Mouse (Mus musculus) liver, adult 2 months (tissue): ENCODE data around the gene Trp53. TPM values are rescaled to one million over a fixed set of nuclear protein-coding genes. Genes with fewer than 3 reads are reported as not detected.
"Not testable (repeated sequence)": the region's sequence is repeated elsewhere in the genome, so short reads cannot be mapped to it uniquely, and the experiment has no call there.

Source experiments
- DNase-seq: peaks from one replicate; pipeline ENCODE4 v3.0.0-alpha.2; 2011; ENCODE audit warnings: low read depth, low spot score; ENCODE audit errors: extremely low read depth
- H3K27ac ChIP-seq: fragments of 200-500 bp; replicated peaks from 2 replicates; pipeline ENCODE4 v1.5.1; 2012; ENCODE audit warnings: low read depth, mild to moderate bottlenecking, control low read depth, inconsistent platforms, low read length; ENCODE audit not compliant: insufficient read depth
- H3K27me3 ChIP-seq: fragments of 200-500 bp; 2 replicates; pipeline ENCODE4 v1.6.1; 2012; ENCODE audit warnings: mild to moderate bottlenecking, moderate library complexity, low read length, inconsistent platforms; ENCODE audit not compliant: control insufficient read depth, insufficient read depth
- H3K36me3 ChIP-seq: fragments of 200-500 bp; 2 replicates; pipeline ENCODE4 v1.6.1; 2012; ENCODE audit warnings: low read length, inconsistent platforms; ENCODE audit not compliant: control insufficient read depth, insufficient read depth
- H3K4me1 ChIP-seq: fragments of 200-500 bp; 2 replicates; pipeline ENCODE4 v1.6.1; 2011; ENCODE audit warnings: low read length; ENCODE audit not compliant: control insufficient read depth, insufficient read depth
- H3K4me3 ChIP-seq: fragments of 200-500 bp; 2 replicates; pipeline ENCODE4 v1.5.1; 2011; ENCODE audit warnings: low read depth, mild to moderate bottlenecking, control low read depth, low read length, moderate library complexity; ENCODE audit not compliant: insufficient read depth
- H3K79me2 ChIP-seq: fragments of 200-500 bp; 2 replicates; pipeline ENCODE4 v1.6.1; 2012; ENCODE audit warnings: inconsistent platforms, mild to moderate bottlenecking, low read length, moderate library complexity; ENCODE audit not compliant: control insufficient read depth, insufficient read depth
- H3K9ac ChIP-seq: fragments of 200-500 bp; 2 replicates; pipeline ENCODE4 v1.6.1; 2012; ENCODE audit warnings: low read depth, mild to moderate bottlenecking, control low read depth, inconsistent platforms, low read length
- CTCF ChIP-seq: fragments of 200-500 bp; IDR thresholded peaks from 2 replicates; pipeline ENCODE4 v1.5.1; 2011; ENCODE audit warnings: low read depth, low read length, control low read depth
- POLR2A ChIP-seq: fragments of 200-500 bp; IDR thresholded peaks from 2 replicates; pipeline ENCODE4 v1.6.1; 2011; ENCODE audit warnings: low read length, control low read depth; ENCODE audit not compliant: insufficient read depth; ENCODE audit errors: extremely low read depth
- WGBS: fragments of 180-500 bp; shearing (Covaris S2); methylation state at CpG from one replicate; pipeline ENCODE4 v1.1.7; 2018; 5-methylcytosine and 5-hydroxymethylcytosine counted together
- polyA plus RNA-seq: library from polyadenylated mRNA; depleted of rRNA; stranded (reverse); fragments of >200 nt; gene quantifications from 2 replicates; pipeline ENCODE4 v1.2.3, GENCODE M21; 2012
- total RNA-seq: library from RNA; depleted of rRNA; stranded (reverse); fragments of >200 nt; gene quantifications from 2 replicates; pipeline ENCODE4 v1.2.3, GENCODE M21; 2014

The Trp53 gene
- total and polyA plus RNA-seq, 2 experiments: 3.7 to 35.4 TPM

GRCm38 (mm10) chr11:69617805-69618204 is 37.6 kb downstream of the Trp53 start, which contains the start of gene Shbg:
TSS of gene Shbg (minus strand) at chr11:69617905.
- WGBS: 56% methylated on average over 5 of the region's 5 CpGs
- Histone ChIP-seq H3K79me2 (no peaks in the 10 kb centered on the region), H3K36me3 (no peaks in the 10 kb centered on the region), H3K27me3 (no peaks in the 10 kb centered on the region), H3K4me1 (peaks cover 2% of the 10 kb centered on the region; the same call in 1 of the 2 replicates), H3K4me3 (no peak within 1 kb of the TSS), H3K27ac (no peak within 1 kb of the TSS), H3K9ac (no peak within 1 kb of the TSS)
- TF ChIP-seq POLR2A: no peak
- TF ChIP-seq CTCF: no peak
- DNase-seq: no peak

DNA sequence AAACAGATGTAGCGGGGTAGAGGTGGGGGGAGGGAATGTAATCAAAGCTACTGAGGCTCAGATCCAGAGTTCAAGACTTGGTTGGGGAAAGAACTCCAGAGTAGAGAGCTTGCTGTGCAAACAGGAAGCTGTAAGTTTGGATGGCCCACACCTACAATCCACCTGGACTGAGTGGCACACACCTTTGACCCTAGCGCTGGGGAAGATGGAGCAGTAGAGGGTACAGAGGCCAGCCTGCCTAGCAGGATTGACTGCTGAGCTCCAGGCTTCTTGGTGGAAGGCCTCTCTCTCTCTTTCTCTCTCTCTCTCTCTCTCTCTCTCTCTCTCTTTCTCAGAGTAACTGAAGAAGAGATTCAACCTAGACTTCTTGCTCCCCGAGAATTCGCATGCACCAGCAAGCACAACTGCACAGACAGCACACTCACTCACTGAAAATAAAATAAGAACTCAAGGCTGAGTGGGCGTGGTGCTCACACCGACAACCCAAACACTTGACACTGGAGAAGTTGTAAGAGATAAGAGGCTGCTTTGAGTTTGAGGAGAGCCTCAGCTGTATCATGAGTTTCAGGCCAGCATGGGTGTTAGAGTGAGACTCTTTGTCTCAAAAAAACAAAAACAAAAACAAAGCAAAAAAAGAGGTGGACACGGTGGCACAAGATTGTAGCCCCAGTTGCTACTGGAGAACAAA is 40.4 kb downstream of the Trp53 start:
- H3K4me3 ChIP-seq: no peak overlapping the region
- 80% methylated on average over 7 of the region's 7 CpGs for WGBS
- H3K9ac ChIP-seq: no peak overlapping the region

DNA sequence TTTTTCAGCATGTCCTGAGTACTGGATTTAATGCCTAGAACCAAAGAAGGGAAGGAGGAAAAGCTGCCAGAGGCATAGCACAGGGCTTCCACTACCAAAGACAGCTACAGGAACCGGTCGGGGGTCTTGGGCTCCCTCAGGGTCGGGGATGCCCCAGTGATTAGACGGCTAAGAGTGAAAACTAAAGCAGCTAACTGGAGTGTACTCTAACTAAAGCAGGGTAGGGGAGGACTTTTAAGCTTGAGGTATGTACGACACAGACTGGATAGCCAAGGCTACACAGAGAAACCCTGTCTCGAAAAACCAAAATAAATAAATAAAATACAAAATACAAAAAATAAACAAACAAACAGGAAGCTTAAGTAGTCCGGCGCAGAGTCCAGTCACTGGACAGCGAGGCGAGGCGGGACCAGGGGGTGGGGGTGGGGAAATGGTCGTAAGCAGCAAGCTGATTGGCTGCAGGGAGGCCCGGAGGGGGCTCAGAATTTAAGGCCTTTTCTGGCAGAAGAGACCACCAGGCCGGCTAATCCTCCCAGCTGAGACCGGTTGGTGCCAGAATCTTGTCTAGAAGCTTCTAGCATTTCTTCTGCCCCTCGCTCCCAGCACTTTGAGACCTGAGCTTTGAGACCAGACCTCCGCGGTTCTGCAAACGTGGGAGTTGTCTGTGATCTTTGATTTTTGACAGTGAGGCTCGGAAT is 41.6 kb downstream of the Trp53 start, which contains the start of gene Sat2:
Gene Sat2, plus strand, starts transcription at position 454 of the 698 bp plus-strand sequence.
- Histone ChIP-seq H3K4me1 (peaks cover 2% of the 10 kb centered on the region; the same call in 1 of the 2 replicates), H3K27ac (peak within 1 kb of the TSS; percentile 88), H3K9ac (peak within 1 kb of the TSS; percentile 73), H3K27me3 (no peaks in the 10 kb centered on the region), H3K36me3 (no peaks in the 10 kb centered on the region), H3K79me2 (no peaks in the 10 kb centered on the region), H3K4me3 (peak within 1 kb of the TSS; percentile 58)
- peak; percentile 68 for DNase-seq
- TF ChIP-seq CTCF: no peak
- no peak for TF ChIP-seq POLR2A
- under 1% methylated on average over 20 of the region's 20 CpGs for WGBS

More for the DNA sequence above, 40.4 kb downstream of the Trp53 start:
- H3K27me3 ChIP-seq: no peaks in the 10 kb centered on the region
- no peak for DNase-seq
- no peaks in the 10 kb centered on the region for H3K79me2 ChIP-seq
- H3K4me1 ChIP-seq: peaks cover 2% of the 10 kb centered on the region; the same call in 1 of the 2 replicates
- H3K27ac ChIP-seq: no peak overlapping the region
- TF ChIP-seq POLR2A (no peak), CTCF (no peak)
- H3K36me3 ChIP-seq: no peaks in the 10 kb centered on the region

DNA sequence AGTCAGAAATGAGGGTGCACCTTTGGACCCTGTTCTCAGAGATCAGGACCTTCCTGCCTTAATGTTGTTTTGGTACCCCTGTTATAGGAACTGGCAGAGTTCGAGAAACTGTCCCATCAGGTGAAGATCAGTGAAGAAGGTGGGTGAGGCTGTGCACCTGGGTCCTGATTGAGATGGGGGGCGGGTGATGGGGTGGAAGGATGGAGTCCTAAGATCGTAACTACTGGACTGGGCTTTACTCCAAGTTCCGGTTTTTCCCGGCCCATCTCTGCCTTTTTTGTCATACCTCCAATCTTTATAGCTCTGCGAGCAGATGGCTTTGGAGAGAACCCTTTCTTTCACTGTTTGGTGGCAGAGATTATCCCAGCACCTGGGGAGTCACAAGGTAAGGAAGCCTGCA is 42.2 kb downstream of the Trp53 start:
- H3K9ac ChIP-seq: peak overlapping the region; percentile 73
- no peaks in the 10 kb centered on the region for H3K27me3 ChIP-seq
- TF ChIP-seq CTCF: no peak
- no peak for TF ChIP-seq POLR2A
- H3K4me3 ChIP-seq: peak overlapping the region; percentile 58
- peak; percentile 43 for DNase-seq
- WGBS: 6% methylated on average over 6 of the region's 6 CpGs
- peaks cover 2% of the 10 kb centered on the region; the same call in 1 of the 2 replicates for H3K4me1 ChIP-seq
- no peaks in the 10 kb centered on the region for H3K79me2 ChIP-seq
- H3K27ac ChIP-seq: peak overlapping the region; percentile 88
- H3K36me3 ChIP-seq: no peaks in the 10 kb centered on the region

- Histone ChIP-seq H3K27me3 (no peaks in the 10 kb centered on the region), H3K9ac (no peak overlapping the region), H3K27ac (no peak overlapping the region), H3K4me3 (no peak overlapping the region), H3K79me2 (no peaks in the 10 kb centered on the region), H3K4me1 (peaks cover 2% of the 10 kb centered on the region; the same call in 1 of the 2 replicates), H3K36me3 (no peaks in the 10 kb centered on the region)
- no peak for TF ChIP-seq POLR2A
- no peak for TF ChIP-seq CTCF
- 34% methylated on average over 4 of the region's 4 CpGs for WGBS
- peak; percentile 51 for DNase-seq
These were observed 42.8 kb downstream of the Trp53 start for GRCm38 (mm10) chr11:69623006-69623405.

GRCm38 (mm10) chr11:69624339-69624738 is 44.2 kb downstream of the Trp53 start:
- not testable (repeated sequence) for H3K27ac ChIP-seq, H3K27me3 ChIP-seq, DNase-seq, H3K36me3 ChIP-seq, H3K9ac ChIP-seq, H3K4me1 ChIP-seq, H3K79me2 ChIP-seq, H3K4me3 ChIP-seq
- 72% methylated on average over 2 of the region's 2 CpGs for WGBS
